Mouse (Mus musculus) bone marrow macrophage, adult 2 months (primary cell): Measurements from ENCODE around the gene Pip5k1a. TPM values are rescaled to one million over a fixed set of nuclear protein-coding genes. Genes with fewer than 3 reads are reported as not detected.

ENCODE experiments used
- H3K27ac ChIP-seq: 2 replicates; pipeline ENCODE4 v1.5.1; 2012; ENCODE audit warnings: low read depth, low read length; ENCODE audit not compliant: insufficient read depth
- H3K4me1 ChIP-seq: 2 replicates; pipeline ENCODE4 v1.6.1; 2012; ENCODE audit warnings: low read length; ENCODE audit not compliant: control insufficient read depth, insufficient read depth
- H3K4me3 ChIP-seq: 2 replicates; pipeline ENCODE4 v1.5.1; 2012; ENCODE audit warnings: mild to moderate bottlenecking, low read length, moderate library complexity; ENCODE audit not compliant: insufficient read depth
- CTCF ChIP-seq: IDR thresholded peaks from 2 replicates; pipeline ENCODE4 v1.5.1; 2012; ENCODE audit warnings: low read depth, mild to moderate bottlenecking, low read length, moderate library complexity
- POLR2A ChIP-seq: IDR thresholded peaks from 2 replicates; pipeline ENCODE4 v1.6.1; 2012; ENCODE audit warnings: mild to moderate bottlenecking, low read depth, low read length, borderline replicate concordance
- polyA plus RNA-seq: library from polyadenylated mRNA; stranded (reverse); fragments of >200 nt; gene quantifications from 2 replicates; pipeline ENCODE4 v1.2.4, GENCODE M21; 2012; ENCODE audit not compliant: missing spikeins, insufficient read depth, insufficient read length

Gene Pip5k1a
- 23.4 and 27.8 TPM in 2 replicates for polyA plus RNA-seq

- no peak for TF ChIP-seq POLR2A
- TF ChIP-seq CTCF: no peak
- H3K4me3 ChIP-seq: peak within 1 kb of the TSS; percentile 79
- peaks cover 7% of the 10 kb centered on the region for H3K4me1 ChIP-seq
- H3K27ac ChIP-seq: peak within 1 kb of the TSS; percentile 65
These were observed at the start of gene Pip5k1a for GRCm38 (mm10) chr3:95106338-95107117. Pip5k1a (minus strand) TSS chr3:95106930.

- TF ChIP-seq POLR2A (no peak), CTCF (peak; percentile 42; the same call in 1 of the 2 replicates)
- Histone ChIP-seq H3K4me1 (no peaks in the 10 kb centered on the region), H3K27ac (no peak overlapping the region), H3K4me3 (no peak overlapping the region)
These were observed 47.1 kb upstream of the Pip5k1a start for GRCm38 (mm10) chr3:95153874-95154273.

GRCm38 (mm10) chr3:95147924-95148323 is 41.2 kb upstream of the Pip5k1a start:
- Histone ChIP-seq H3K4me1 (no peaks in the 10 kb centered on the region), H3K4me3 (no peak overlapping the region), H3K27ac (no peak overlapping the region)
- TF ChIP-seq POLR2A (no peak), CTCF (no peak)

- H3K4me1 ChIP-seq: peaks cover 15% of the 10 kb centered on the region
- 0 out of 2 replicates have a peak overlapping the region, but pooled peaks have one; percentile 10 for H3K27ac ChIP-seq
- TF ChIP-seq POLR2A: no peak
- TF ChIP-seq CTCF: peak; percentile 94
- peak overlapping the region; percentile 64 for H3K4me3 ChIP-seq
These were observed 35.9 kb upstream of the Pip5k1a start for GRCm38 (mm10) chr3:95142617-95143011.

GRCm38 (mm10) chr3:95141952-95142616 is 35.4 kb upstream of the Pip5k1a start, which contains the start of gene Tnfaip8l2:
Tnfaip8l2 (minus strand) TSS chr3:95142360.
- H3K27ac ChIP-seq: peak within 1 kb of the TSS; percentile 93
- peak within 1 kb of the TSS; percentile 64 for H3K4me3 ChIP-seq
- peaks cover 15% of the 10 kb centered on the region for H3K4me1 ChIP-seq
- TF ChIP-seq CTCF (no peak), POLR2A (peak; percentile 77; the same call in 1 of the 2 replicates)

- H3K4me1 ChIP-seq: peaks cover 21% of the 10 kb centered on the region
- H3K4me3 ChIP-seq: peak overlapping the region; percentile 64
- H3K27ac ChIP-seq: peak overlapping the region; percentile 93
- TF ChIP-seq CTCF (no peak), POLR2A (no peak)
These were observed 34.7 kb upstream of the Pip5k1a start for GRCm38 (mm10) chr3:95141474-95141873.

GRCm38 (mm10) chr3:95140795-95141194 is 34.1 kb upstream of the Pip5k1a start:
- H3K4me3 ChIP-seq: peak overlapping the region; percentile 64
- H3K27ac ChIP-seq: peak overlapping the region; percentile 93
- peaks cover 28% of the 10 kb centered on the region for H3K4me1 ChIP-seq
- TF ChIP-seq POLR2A: no peak

- Histone ChIP-seq H3K27ac (peak overlapping the region; percentile 93), H3K4me1 (peaks cover 29% of the 10 kb centered on the region), H3K4me3 (peak overlapping the region; percentile 64)
- TF ChIP-seq POLR2A (no peak), CTCF (no peak)
These were observed 33.5 kb upstream of the Pip5k1a start for GRCm38 (mm10) chr3:95140289-95140595.

GRCm38 (mm10) chr3:95139586-95140288 is 33.0 kb upstream of the Pip5k1a start:
- Histone ChIP-seq H3K4me3 (peak overlapping the region; percentile 64), H3K4me1 (peaks cover 29% of the 10 kb centered on the region), H3K27ac (peak overlapping the region; percentile 93)
- TF ChIP-seq CTCF (no peak), POLR2A (no peak)
